Mouse (Mus musculus): ENCODE measurements around the gene Asap3. TPM values are rescaled to one million over a fixed set of nuclear protein-coding genes. Genes with fewer than 3 reads are reported as not detected.
A peak's percentile ranks its signal among the peaks of the same experiment; 100 is the strongest.

Asap3 gene
- polyA plus RNA-seq, 1 experiment from 2014 or later = 4.9 TPM

DNA sequence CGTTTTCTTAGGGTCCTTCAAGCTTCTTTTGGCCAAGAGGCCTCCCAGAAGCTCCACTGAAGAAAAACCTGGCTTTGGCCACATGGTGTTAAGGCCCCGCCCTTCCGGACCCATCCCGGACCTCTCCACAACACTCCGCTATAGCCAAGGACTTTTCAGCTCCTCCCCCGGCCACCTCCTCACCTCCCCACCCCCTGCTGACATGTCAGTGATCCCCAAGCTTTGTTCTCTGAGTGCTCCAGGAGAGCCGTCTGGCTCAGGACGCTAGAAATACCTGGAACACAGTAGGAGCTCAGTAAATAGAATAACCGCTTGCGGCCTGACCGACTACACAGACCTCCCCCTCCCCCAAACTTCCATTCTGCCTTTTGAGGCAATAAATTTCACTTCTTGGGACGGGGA is 40.4 kb downstream of the Asap3 start:
- Histone ChIP-seq H3K27me3 (ENCODE audit: control insufficient read depth, insufficient read depth, low read length) (peaks cover 66% of the 10 kb centered on the region), H3K4me1 (replicated peaks; ENCODE audit: control insufficient read depth, insufficient read depth, low read length) (peaks cover 14% of the 10 kb centered on the region), H3K27ac (no peak overlapping the region), H3K36me3 (replicated peaks; ENCODE audit: control insufficient read depth, insufficient read depth) (no peaks in the 10 kb centered on the region), H3K4me2 (replicated peaks) (no peak overlapping the region), H3K9ac (no peak overlapping the region), H3K4me3 (replicated peaks; ENCODE audit: low read length) (no peak overlapping the region), H3K9me3 (ENCODE audit: control insufficient read depth, low read length) (no peaks in the 10 kb centered on the region)
- DNase-seq (ENCODE audit: low spot score) = no peak
- no peak for ATAC-seq (ENCODE audit: low FRiP score)
- 1% methylated on average over 12 of the region's 12 CpGs for WGBS

DNA sequence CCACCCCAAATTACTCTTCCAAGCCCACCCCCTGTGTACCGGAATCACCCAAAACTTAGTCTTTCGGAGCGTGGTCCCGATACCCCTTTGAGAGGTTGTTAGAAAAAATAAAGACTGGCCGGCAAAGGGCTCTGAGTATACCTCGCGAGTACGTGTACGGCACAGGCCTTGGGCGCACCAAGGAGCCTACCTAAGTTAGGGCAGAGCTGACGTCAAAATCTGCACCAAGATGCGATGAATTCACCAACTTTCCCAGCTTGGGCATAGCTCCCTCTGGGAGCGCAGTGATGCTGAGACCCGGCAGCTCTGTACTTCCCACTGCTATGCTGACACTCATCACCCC is 41.2 kb downstream of the Asap3 start:
- Histone ChIP-seq H3K36me3 (replicated peaks; ENCODE audit: control insufficient read depth, insufficient read depth) (no peaks in the 10 kb centered on the region), H3K9ac (peak overlapping the region; percentile 1; the same call in 1 of the 2 replicates), H3K4me1 (replicated peaks; ENCODE audit: control insufficient read depth, insufficient read depth, low read length) (peaks cover 14% of the 10 kb centered on the region), H3K27ac (no peak overlapping the region), H3K9me3 (ENCODE audit: control insufficient read depth, low read length) (no peaks in the 10 kb centered on the region), H3K27me3 (ENCODE audit: control insufficient read depth, insufficient read depth, low read length) (peaks cover 71% of the 10 kb centered on the region), H3K4me2 (replicated peaks) (peak overlapping the region; percentile 62), H3K4me3 (replicated peaks; ENCODE audit: low read length) (peak overlapping the region; percentile 32)
- no peak for ATAC-seq (ENCODE audit: low FRiP score)
- DNase-seq (ENCODE audit: low spot score) = no peak
- WGBS = under 1% methylated on average over 14 of the region's 14 CpGs

DNA sequence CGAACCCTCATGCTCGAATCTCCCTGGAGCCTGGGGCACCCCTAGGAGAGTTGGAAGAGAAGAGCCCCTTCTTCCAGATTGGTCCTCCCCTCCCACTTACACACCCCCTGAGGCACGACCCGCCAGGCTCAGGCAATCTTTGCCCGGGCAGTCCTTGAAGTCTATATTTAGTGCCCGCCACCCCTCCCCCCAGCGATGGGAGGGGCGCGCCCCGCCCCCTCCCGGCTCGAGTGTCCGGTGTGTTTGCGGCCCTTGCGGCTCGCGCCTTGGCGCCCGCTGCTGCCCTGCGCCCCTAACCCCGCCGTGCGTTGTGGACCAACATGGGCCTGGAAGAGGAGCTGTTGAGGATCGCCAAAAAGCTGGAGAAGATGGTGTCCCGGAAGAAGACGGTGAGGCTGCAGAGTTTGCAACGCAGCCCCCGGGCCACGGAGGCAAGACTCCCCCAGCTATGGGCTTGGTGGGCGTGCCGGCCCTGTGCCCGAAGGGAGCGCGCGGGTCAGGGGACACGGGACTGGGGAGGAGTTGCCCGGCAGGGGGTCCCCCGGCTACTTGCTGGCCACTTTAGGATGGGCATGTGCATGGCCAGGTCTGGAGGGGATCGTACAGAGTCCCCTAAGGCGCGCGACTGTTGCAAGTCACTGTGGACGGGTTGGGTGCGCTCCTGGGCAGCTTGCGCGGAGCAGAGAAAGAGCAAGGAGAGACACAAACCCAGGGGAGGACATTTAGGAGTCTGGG is 41.7 kb downstream of the Asap3 start, which contains the start of gene Tcea3:
Gene Tcea3 (plus strand): TSS at position 1 of the 735 bp plus-strand sequence.
- ATAC-seq (ENCODE audit: low FRiP score) (no peak), DNase-seq (ENCODE audit: low spot score) (no peak)
- H3K27me3 ChIP-seq (ENCODE audit: control insufficient read depth, insufficient read depth, low read length) = peaks cover 71% of the 10 kb centered on the region

DNA sequence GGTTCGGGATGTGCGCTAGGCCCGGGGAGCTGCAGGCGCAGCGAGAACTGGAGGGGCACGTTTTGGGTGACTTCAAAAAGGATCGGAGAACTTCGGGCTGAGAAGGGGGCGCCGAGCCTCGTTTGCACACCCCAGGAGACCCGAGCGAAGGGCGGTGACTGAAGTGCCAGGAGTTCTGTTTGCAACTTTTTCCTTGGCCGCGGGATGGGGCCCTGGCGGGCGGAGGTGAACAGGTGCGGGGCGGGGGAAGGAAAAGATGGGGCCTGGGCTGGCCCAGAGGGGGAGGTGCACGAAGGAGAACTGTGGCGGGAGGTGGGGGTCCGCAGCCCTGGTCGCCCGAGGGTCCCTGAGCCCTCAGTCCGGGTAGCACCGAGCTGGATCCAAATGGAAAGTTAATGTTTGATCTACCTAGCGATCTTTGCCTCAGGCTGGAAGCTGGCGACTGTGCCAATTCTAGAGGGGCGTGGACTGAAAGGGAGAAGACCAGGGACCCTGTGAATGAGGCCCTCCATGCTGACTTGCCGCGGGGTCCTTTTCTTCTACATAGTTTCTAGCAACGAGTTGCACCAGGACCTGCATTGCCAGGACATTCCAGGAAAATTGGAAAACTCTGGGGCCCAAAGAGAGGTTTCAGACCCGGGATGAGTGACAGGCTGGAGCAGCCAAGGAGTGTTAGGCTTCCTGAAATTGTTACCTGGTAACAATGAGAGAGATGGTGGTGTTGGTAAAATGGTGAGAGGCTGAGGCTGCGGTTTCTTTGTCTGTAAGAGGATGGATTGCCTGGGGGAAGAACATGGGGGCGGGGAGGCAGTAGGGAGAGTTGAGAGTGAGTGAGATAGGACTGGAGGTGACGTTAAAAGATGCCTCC is 42.5 kb downstream of the Asap3 start:
- peaks cover 71% of the 10 kb centered on the region for H3K27me3 ChIP-seq (ENCODE audit: control insufficient read depth, insufficient read depth, low read length)
- under 1% methylated on average over 35 of the region's 37 CpGs for WGBS
- DNase-seq (ENCODE audit: low spot score) (no peak), ATAC-seq (ENCODE audit: low FRiP score) (no peak)
- H3K4me1 ChIP-seq (replicated peaks; ENCODE audit: control insufficient read depth, insufficient read depth, low read length) = peaks cover 14% of the 10 kb centered on the region
- no peak overlapping the region for H3K27ac ChIP-seq
- H3K9ac ChIP-seq = peak overlapping the region; percentile 1; the same call in 1 of the 2 replicates
- no peaks in the 10 kb centered on the region for H3K36me3 ChIP-seq (replicated peaks; ENCODE audit: control insufficient read depth, insufficient read depth)
- no peaks in the 10 kb centered on the region for H3K9me3 ChIP-seq (ENCODE audit: control insufficient read depth, low read length)
- H3K4me3 ChIP-seq (replicated peaks; ENCODE audit: low read length) = peak overlapping the region; percentile 32
- H3K4me2 ChIP-seq (replicated peaks) = peak overlapping the region; percentile 62

More for the DNA sequence above, 41.7 kb downstream of the Asap3 start, which contains the start of gene Tcea3:
- under 1% methylated on average over 45 of the region's 46 CpGs for WGBS
- Histone ChIP-seq H3K4me1 (replicated peaks; ENCODE audit: control insufficient read depth, insufficient read depth, low read length) (peaks cover 14% of the 10 kb centered on the region), H3K36me3 (replicated peaks; ENCODE audit: control insufficient read depth, insufficient read depth) (no peaks in the 10 kb centered on the region), H3K9ac (peak within 1 kb of the TSS; percentile 1; the same call in 1 of the 2 replicates), H3K4me3 (replicated peaks; ENCODE audit: low read length) (peak within 1 kb of the TSS; percentile 32), H3K9me3 (ENCODE audit: control insufficient read depth, low read length) (no peaks in the 10 kb centered on the region), H3K4me2 (replicated peaks) (peak within 1 kb of the TSS; percentile 62), H3K27ac (no peak within 1 kb of the TSS)

DNA sequence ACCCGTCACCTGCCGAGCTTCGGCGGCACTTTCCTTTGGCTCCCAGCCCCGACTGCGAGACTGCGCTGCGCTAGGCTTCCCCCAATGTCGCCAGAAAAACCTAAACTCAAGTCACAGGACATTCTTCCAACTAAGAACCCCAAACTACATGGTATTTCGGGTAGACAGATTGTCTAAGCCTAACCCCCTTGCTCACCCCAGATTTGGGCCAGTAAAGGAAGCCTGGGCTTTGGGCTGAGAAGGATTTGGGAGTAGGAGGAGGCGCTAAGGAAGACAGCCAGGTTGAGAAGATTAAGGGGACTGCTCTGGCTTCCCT is 43.1 kb downstream of the Asap3 start:
- ATAC-seq (ENCODE audit: low FRiP score) (no peak), DNase-seq (ENCODE audit: low spot score) (no peak)
- no peak overlapping the region for H3K9ac ChIP-seq
- peaks cover 14% of the 10 kb centered on the region for H3K4me1 ChIP-seq (replicated peaks; ENCODE audit: control insufficient read depth, insufficient read depth, low read length)
- peaks cover 71% of the 10 kb centered on the region for H3K27me3 ChIP-seq (ENCODE audit: control insufficient read depth, insufficient read depth, low read length)
- no peak overlapping the region for H3K27ac ChIP-seq
- no peaks in the 10 kb centered on the region for H3K9me3 ChIP-seq (ENCODE audit: control insufficient read depth, low read length)
- peak overlapping the region; percentile 62; the same call in 1 of the 2 replicates for H3K4me2 ChIP-seq (replicated peaks)
- 7% methylated on average over 11 of the region's 11 CpGs for WGBS
- H3K36me3 ChIP-seq (replicated peaks; ENCODE audit: control insufficient read depth, insufficient read depth) = no peaks in the 10 kb centered on the region
- H3K4me3 ChIP-seq (replicated peaks; ENCODE audit: low read length) = no peak overlapping the region; the same call in 1 of the 2 replicates

DNA sequence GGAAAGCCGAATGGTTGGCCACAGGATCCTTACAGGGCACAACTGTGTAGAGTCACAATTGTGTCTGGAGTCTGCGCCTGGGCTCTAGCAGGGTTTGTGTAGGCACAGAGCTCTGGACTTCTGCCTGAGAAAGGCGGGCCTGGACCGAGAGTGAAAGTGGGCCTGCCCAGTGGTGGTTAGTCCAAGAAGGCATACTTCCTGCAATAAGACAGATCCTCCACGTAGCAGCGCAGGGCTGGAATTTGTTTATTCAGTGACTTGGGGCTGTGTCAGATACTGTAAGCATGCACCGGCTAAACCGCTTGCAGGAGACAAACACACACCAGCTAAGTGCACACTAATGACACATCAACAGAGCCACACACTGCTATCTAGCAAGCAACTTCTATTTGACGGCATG is 43.6 kb downstream of the Asap3 start:
- no peaks in the 10 kb centered on the region for H3K9me3 ChIP-seq (ENCODE audit: control insufficient read depth, low read length)
- DNase-seq (ENCODE audit: low spot score) (no peak), ATAC-seq (ENCODE audit: low FRiP score) (no peak)
- no peak overlapping the region for H3K9ac ChIP-seq
- WGBS = 44% methylated on average over 9 of the region's 9 CpGs
- H3K27me3 ChIP-seq (ENCODE audit: control insufficient read depth, insufficient read depth, low read length) = peaks cover 68% of the 10 kb centered on the region
- no peaks in the 10 kb centered on the region for H3K36me3 ChIP-seq (replicated peaks; ENCODE audit: control insufficient read depth, insufficient read depth)
- H3K4me1 ChIP-seq (replicated peaks; ENCODE audit: control insufficient read depth, insufficient read depth, low read length) = peaks cover 14% of the 10 kb centered on the region
- no peak overlapping the region for H3K4me3 ChIP-seq (replicated peaks; ENCODE audit: low read length)
- no peak overlapping the region for H3K27ac ChIP-seq
- no peak overlapping the region for H3K4me2 ChIP-seq (replicated peaks)

DNA sequence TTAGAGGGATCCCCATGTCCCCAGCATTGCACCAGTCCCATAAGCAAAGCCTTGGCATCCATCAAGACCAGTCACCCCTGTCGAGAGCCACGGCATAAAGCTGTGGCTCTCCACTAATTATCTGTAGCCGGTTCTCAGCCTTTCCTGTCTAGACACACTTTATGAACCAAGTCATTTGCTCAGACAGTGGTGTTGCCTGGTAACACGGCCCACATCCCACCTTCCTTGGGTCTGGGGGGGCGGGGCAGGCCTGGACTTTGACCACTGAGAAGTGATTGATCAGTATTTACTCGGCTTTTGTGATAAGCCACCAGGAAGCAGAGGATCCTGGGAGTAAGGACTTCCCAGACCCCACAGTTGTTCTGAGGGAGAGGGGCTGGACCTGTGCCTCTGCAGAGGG is 49.8 kb downstream of the Asap3 start:
- Histone ChIP-seq H3K27me3 (ENCODE audit: control insufficient read depth, insufficient read depth, low read length) (peaks cover 12% of the 10 kb centered on the region; the same call in 1 of the 2 replicates), H3K9me3 (ENCODE audit: control insufficient read depth, low read length) (no peaks in the 10 kb centered on the region), H3K9ac (no peak overlapping the region), H3K4me1 (replicated peaks; ENCODE audit: control insufficient read depth, insufficient read depth, low read length) (no peaks in the 10 kb centered on the region), H3K36me3 (replicated peaks; ENCODE audit: control insufficient read depth, insufficient read depth) (no peaks in the 10 kb centered on the region), H3K4me3 (replicated peaks; ENCODE audit: low read length) (no peak overlapping the region), H3K4me2 (replicated peaks) (no peak overlapping the region), H3K27ac (no peak overlapping the region)
- 38% methylated on average over 6 of the region's 6 CpGs for WGBS
- ATAC-seq (ENCODE audit: low FRiP score) (no peak), DNase-seq (ENCODE audit: low spot score) (no peak)

DNA sequence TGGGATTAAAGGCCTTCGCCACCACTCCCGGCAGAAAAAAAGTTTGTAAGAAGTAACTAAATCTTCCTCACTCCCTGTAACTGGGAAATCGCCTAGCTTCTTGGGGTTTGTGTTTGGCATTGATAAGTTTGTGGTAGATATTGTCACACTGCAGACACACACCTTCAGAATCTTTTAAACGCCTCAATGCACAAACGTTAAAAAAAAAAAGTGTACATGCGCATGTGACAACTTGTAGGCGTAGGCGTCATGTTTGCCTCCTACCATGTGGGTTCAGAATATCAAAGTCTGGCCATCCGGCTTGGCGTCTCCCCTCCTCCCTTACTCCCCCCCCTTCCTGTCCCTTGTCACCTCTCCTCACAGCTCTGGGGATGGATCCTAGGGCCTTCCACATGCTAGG is 50.5 kb downstream of the Asap3 start:
- WGBS = 85% methylated on average over 10 of the region's 10 CpGs
- ATAC-seq (ENCODE audit: low FRiP score) (no peak), DNase-seq (ENCODE audit: low spot score) (no peak)
- H3K4me1 ChIP-seq (replicated peaks; ENCODE audit: control insufficient read depth, insufficient read depth, low read length) = no peaks in the 10 kb centered on the region
- H3K36me3 ChIP-seq (replicated peaks; ENCODE audit: control insufficient read depth, insufficient read depth) = no peaks in the 10 kb centered on the region
- no peak overlapping the region for H3K4me3 ChIP-seq (replicated peaks; ENCODE audit: low read length)
- H3K9ac ChIP-seq = no peak overlapping the region
- H3K9me3 ChIP-seq (ENCODE audit: control insufficient read depth, low read length) = no peaks in the 10 kb centered on the region
- no peak overlapping the region for H3K27ac ChIP-seq
- H3K4me2 ChIP-seq (replicated peaks) = no peak overlapping the region
- peaks cover 4% of the 10 kb centered on the region; the same call in 1 of the 2 replicates for H3K27me3 ChIP-seq (ENCODE audit: control insufficient read depth, insufficient read depth, low read length)

DNA sequence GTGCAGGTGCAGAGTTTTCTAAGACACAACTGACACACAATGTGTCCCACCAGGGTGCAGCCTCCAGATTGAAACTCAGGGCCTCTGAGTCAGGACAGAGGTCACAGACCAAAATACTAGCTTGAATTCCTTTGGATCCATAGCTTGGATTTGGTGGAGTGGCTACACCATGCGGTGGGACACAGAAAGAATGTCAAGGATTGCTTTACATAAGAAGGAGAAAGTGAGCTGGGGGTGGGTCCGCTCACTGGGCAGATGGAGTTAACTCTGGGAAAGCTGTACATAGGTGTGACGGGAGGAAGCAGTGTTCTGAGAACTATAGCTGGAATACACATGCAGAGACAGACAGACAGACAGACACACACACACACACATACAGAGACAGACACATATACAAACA is 53.8 kb downstream of the Asap3 start:
- 62% methylated on average over 3 of the region's 3 CpGs for WGBS
- Histone ChIP-seq H3K36me3 (replicated peaks; ENCODE audit: control insufficient read depth, insufficient read depth) (no peaks in the 10 kb centered on the region), H3K9ac (no peak overlapping the region), H3K27me3 (ENCODE audit: control insufficient read depth, insufficient read depth, low read length) (no peaks in the 10 kb centered on the region), H3K4me3 (replicated peaks; ENCODE audit: low read length) (no peak overlapping the region), H3K4me2 (replicated peaks) (no peak overlapping the region), H3K4me1 (replicated peaks; ENCODE audit: control insufficient read depth, insufficient read depth, low read length) (no peaks in the 10 kb centered on the region), H3K27ac (no peak overlapping the region), H3K9me3 (ENCODE audit: control insufficient read depth, low read length) (no peaks in the 10 kb centered on the region)
- ATAC-seq (ENCODE audit: low FRiP score) = no peak
- DNase-seq (ENCODE audit: low spot score) = no peak
